Mouse (Mus musculus) neural tube, postnatal 0 days (tissue): ENCODE measurements around the gene Tas2r125. TPM values are rescaled to one million over a fixed set of nuclear protein-coding genes. Genes with fewer than 3 reads are reported as not detected.

ENCODE experiments used
- polyA plus RNA-seq: library from polyadenylated mRNA; unstranded; fragments of >200 nt; fragmentation: Nextera tagmentation; extraction: Ambion mirVana; gene quantifications from 2 replicates; pipeline ENCODE4 v1.2.1, GENCODE M21; 2015

Tas2r125 gene
- polyA plus RNA-seq: 0.34 and 0.42 TPM in 2 replicates

GRCm38 (mm10) chr6:132909351-132909750 lies at the start of gene Tas2r125:
Tas2r125 (plus strand) TSS chr6:132909651.

GRCm38 (mm10) chr6:132867708-132868107 lies 41.7 kb upstream of the Tas2r125 start, which contains the start of gene Tas2r110:
Tas2r110 (plus strand) TSS chr6:132868008.

GRCm38 (mm10) chr6:132892711-132893110 lies 16.7 kb upstream of the Tas2r125 start, which contains the start of gene Tas2r113:
Tas2r113 (plus strand) TSS chr6:132893011.

GRCm38 (mm10) chr6:132950802-132951201 lies 41.4 kb downstream of the Tas2r125 start, which contains the start of gene Tas2r129:
Tas2r129 (plus strand) TSS chr6:132951102.

GRCm38 (mm10) chr6:132957819-132958218 lies 48.4 kb downstream of the Tas2r125 start, which contains the start of gene Tas2r131:
Tas2r131 (minus strand) TSS chr6:132957919.

Other genes with a start within 250 kb of the Tas2r125 start
- not detected in 2 replicates for gene Tas2r121, start 208.6 kb upstream of the Tas2r125 start, polyA plus RNA-seq
- gene Tas2r122, start 197.7 kb upstream of the Tas2r125 start, polyA plus RNA-seq: not detected in 2 replicates
- not detected in 2 replicates for gene Tas2r115, start 171.6 kb upstream of the Tas2r125 start, polyA plus RNA-seq
- gene Tas2r124, start 154.9 kb upstream of the Tas2r125 start, polyA plus RNA-seq: not detected in 2 replicates
- not detected in 2 replicates for gene Tas2r102, start 147.5 kb upstream of the Tas2r125 start, polyA plus RNA-seq
- gene Tas2r136, start 131.5 kb upstream of the Tas2r125 start, polyA plus RNA-seq: not detected in 2 replicates
- gene Tas2r117, start 106.8 kb upstream of the Tas2r125 start, polyA plus RNA-seq: not detected in 2 replicates
- gene Tas2r123, start 62.5 kb upstream of the Tas2r125 start, polyA plus RNA-seq: not detected in 2 replicates
- gene Tas2r116, start 54.2 kb upstream of the Tas2r125 start, polyA plus RNA-seq: not detected in 2 replicates
- gene Tas2r110, start 41.6 kb upstream of the Tas2r125 start, polyA plus RNA-seq: not detected in 2 replicates
- gene Tas2r113, start 16.6 kb upstream of the Tas2r125 start, polyA plus RNA-seq: not detected in 2 replicates
- gene Tas2r129, start 41.5 kb downstream of the Tas2r125 start, polyA plus RNA-seq: not detected in 2 replicates
- gene Tas2r131, start 48.3 kb downstream of the Tas2r125 start, polyA plus RNA-seq: not detected in 2 replicates
- not detected in 2 replicates for gene Tas2r109, start 71.3 kb downstream of the Tas2r125 start, polyA plus RNA-seq
- gene Tas2r103, start 127.5 kb downstream of the Tas2r125 start, polyA plus RNA-seq: not detected in 2 replicates
- gene Tas2r140, start 146.2 kb downstream of the Tas2r125 start, polyA plus RNA-seq: not detected in 2 replicates
- gene Smim10l1, start 195.3 kb downstream of the Tas2r125 start, polyA plus RNA-seq: 126 and 135 TPM in 2 replicates